ENCODE assay signal across 8 mouse cellular contexts in genomic region chr5:121828491-121829432, GRCm38 (mm10). TPM values are rescaled to one million over a fixed set of nuclear protein-coding genes. Genes with fewer than 3 reads are reported as not detected.
DNase-seq lines count a peak whose midpoint lies in the region; ATAC-seq lines count a peak whose summit lies in the region.

No protein-coding gene starts in this region.

- H3K4me3 ChIP-seq in liver, embryonic 12.5 days = peak overlapping the region; percentile 30
- peak overlapping the region; percentile 54 for H3K4me3 ChIP-seq in heart, embryonic 16.5 days (ENCODE audit: low read length)
- H3K4me3 ChIP-seq in midbrain, embryonic 12.5 days = peak overlapping the region; percentile 45

- H3K27me3 ChIP-seq in liver, embryonic 12.5 days (replicated peaks) = no peaks in the 10 kb centered on the region
- H3K27me3 ChIP-seq in heart, embryonic 16.5 days (ENCODE audit: control insufficient read depth, insufficient read depth, low read length) = no peaks in the 10 kb centered on the region
- H3K27me3 ChIP-seq in midbrain, embryonic 12.5 days = peaks cover 49% of the 10 kb centered on the region

- peak overlapping the region; percentile 53 for H3K4me2 ChIP-seq in liver, embryonic 12.5 days
- H3K4me2 ChIP-seq in heart, embryonic 16.5 days (ENCODE audit: low read depth, low read length) = peak overlapping the region; percentile 80
- peak overlapping the region; percentile 88 for H3K4me2 ChIP-seq in midbrain, embryonic 12.5 days (replicated peaks)

- H3K4me1 ChIP-seq in liver, embryonic 12.5 days = peaks cover 59% of the 10 kb centered on the region
- peaks cover 32% of the 10 kb centered on the region for H3K4me1 ChIP-seq in heart, embryonic 16.5 days (ENCODE audit: control insufficient read depth, insufficient read depth, low read length)
- H3K4me1 ChIP-seq in midbrain, embryonic 12.5 days = peaks cover 26% of the 10 kb centered on the region

- H3K9me3 ChIP-seq in liver, embryonic 12.5 days (replicated peaks) = peaks cover 6% of the 10 kb centered on the region
- no peaks in the 10 kb centered on the region for H3K9me3 ChIP-seq in heart, embryonic 16.5 days (replicated peaks; ENCODE audit: control insufficient read depth, low read length)
- H3K9me3 ChIP-seq in midbrain, embryonic 12.5 days = no peaks in the 10 kb centered on the region

- no peak for DNase-seq in liver
- DNase-seq in cerebellum, postnatal 14 days = peak; percentile 70 to 73
- no peak for DNase-seq in urinary bladder, adult 2 months (ENCODE audit: low spot score)
- no peak for DNase-seq in layer of hippocampus, adult 18-20 months (ENCODE audit: low spot score in 2 of 2)
- DNase-seq in adrenal gland, postnatal 10 days = no peak

- H3K27ac ChIP-seq in liver, embryonic 12.5 days = no peak overlapping the region
- no peak overlapping the region for H3K27ac ChIP-seq in heart, embryonic 16.5 days (ENCODE audit: low read length)
- no peak overlapping the region for H3K27ac ChIP-seq in midbrain, embryonic 12.5 days (replicated peaks)

- WGBS in liver, embryonic 12.5 days (ENCODE audit: insufficient replicate concordance) = 78% methylated on average over 82 of the region's 82 CpGs
- 37% methylated on average over 82 of the region's 82 CpGs for WGBS in heart, embryonic 16.5 days
- WGBS in midbrain, embryonic 12.5 days = 4% methylated on average over 71 of the region's 82 CpGs

- H3K9ac ChIP-seq in liver, embryonic 12.5 days = no peak overlapping the region
- H3K9ac ChIP-seq in heart, embryonic 16.5 days (ENCODE audit: low read length) = peak overlapping the region; percentile 67
- H3K9ac ChIP-seq in midbrain, embryonic 12.5 days (replicated peaks) = peak overlapping the region; percentile 37

- ATAC-seq in liver, embryonic 12.5 days = no peak
- no peak; the same call in 1 of the 2 replicates for ATAC-seq in heart, embryonic 16.5 days (replicated peaks; ENCODE audit: extremely low read depth, insufficient read depth, low FRiP score)
- ATAC-seq in midbrain, embryonic 12.5 days (ENCODE audit: low FRiP score, low read depth) = no peak; the same call in 1 of the 2 replicates

- peaks cover 82% of the 10 kb centered on the region for H3K36me3 ChIP-seq in liver, embryonic 12.5 days
- peaks cover 22% of the 10 kb centered on the region for H3K36me3 ChIP-seq in heart, embryonic 16.5 days (ENCODE audit: control insufficient read depth, insufficient read depth)
- H3K36me3 ChIP-seq in midbrain, embryonic 12.5 days = 0 out of 2 replicates have a peak, but pooled peaks cover 3% of the 10 kb centered on the region

RNA-seq across cellular contexts. Expression of gene Sh2b3, which starts 8.7 kb away (rescaled TPM):
- polyA plus RNA-seq in liver, embryonic 12.5 days (2016; fragmentation: Nextera tagmentation; extraction: Ambion mirVana) = 13.0 TPM in 2 replicates
- 12.0 and 13.3 TPM in 2 replicates for polyA plus RNA-seq in heart, embryonic 16.5 days (2015; fragmentation: Nextera tagmentation; extraction: Ambion mirVana)
- 8.8 and 9.0 TPM in 2 replicates for polyA plus RNA-seq in midbrain, embryonic 12.5 days (2016; fragmentation: Nextera tagmentation; extraction: Ambion mirVana)
- polyA plus RNA-seq in urinary bladder, adult 2 months (2012; rRNA removed) = 22.2 and 25.8 TPM in 2 replicates
- total RNA-seq in layer of hippocampus, adult 18-20 months (2021) = 10 to 100 TPM; 21.3 to 23.4 TPM
- total RNA-seq in adrenal gland, postnatal 10 days (2021) = 10 to 100 TPM; 37.0 to 41.7 TPM

RNA-seq across cellular contexts. Expression of gene Pheta1, which starts 20.0 kb away (rescaled TPM):
- 6.6 and 7.3 TPM in 2 replicates for polyA plus RNA-seq in liver, embryonic 12.5 days (2016; fragmentation: Nextera tagmentation; extraction: Ambion mirVana)
- 15.3 and 19.4 TPM in 2 replicates for polyA plus RNA-seq in heart, embryonic 16.5 days (2015; fragmentation: Nextera tagmentation; extraction: Ambion mirVana)
- polyA plus RNA-seq in midbrain, embryonic 12.5 days (2016; fragmentation: Nextera tagmentation; extraction: Ambion mirVana) = 53.0 and 53.5 TPM in 2 replicates
- 11.3 and 12.2 TPM in 2 replicates for polyA plus RNA-seq in urinary bladder, adult 2 months (2012; rRNA removed)
- total RNA-seq in layer of hippocampus, adult 18-20 months (2021) = 10 to 100 TPM in 1 of 2 experiments, 1 to 10 TPM in 1; 7.5 to 11.7 TPM
- total RNA-seq in adrenal gland, postnatal 10 days (2021) = 10 to 100 TPM; 10.1 to 10.6 TPM

Comparison
In these comparisons a context has a peak if more than half of its experiments do, and no peak if none do; other contexts are left out.
1. DNase-seq: peak in cerebellum, postnatal 14 days (2 of 2); none in liver (single experiment), urinary bladder, adult 2 months (single experiment), layer of hippocampus, adult 18-20 months (0 of 2) and adrenal gland, postnatal 10 days (single experiment).
2. Peak in every context shown above with its lines, with median percentiles within 50 percentile points of each other: H3K4me2 ChIP-seq and H3K4me3 ChIP-seq.